ENCODE assay signal across 19 mouse cellular contexts in genomic region chr7:68470983-68471382, GRCm38 (mm10).
DNase-seq lines count a peak whose midpoint lies in the region; ATAC-seq and TF ChIP-seq lines count a peak whose summit lies in the region.
"Had no signal": no experiment of that assay in that cellular context is flagged by ENCODE, and none has a peak within 500 bp of the region (broad histone marks: within the 10 kb centered on the region; RNA-seq: fewer than 3 reads in every experiment).

No protein-coding gene starts in this region.

- H3K9ac ChIP-seq in limb, embryonic 11.5 days (ENCODE audit: low read length), result no peak overlapping the region
- no peak overlapping the region for H3K9ac ChIP-seq in forebrain, embryonic 11.5 days (ENCODE audit: low read length)
- H3K9ac ChIP-seq: embryonic facial prominence, embryonic 12.5 days; forebrain, embryonic 12.5 days; heart, embryonic 12.5 days; hindbrain, embryonic 15.5 days had no signal

- no peak overlapping the region for H3K27ac ChIP-seq in kidney, adult 2 months (ENCODE audit: insufficient read depth, low read depth, low read length)
- H3K27ac ChIP-seq in embryonic facial prominence, embryonic 10.5 days (replicated peaks), result no peak overlapping the region
- H3K27ac ChIP-seq in limb, embryonic 11.5 days (replicated peaks; ENCODE audit: low read depth, low read length), result 0 out of 2 replicates have a peak overlapping the region, but pooled peaks have one; percentile 12
- H3K27ac ChIP-seq in forebrain, embryonic 11.5 days (ENCODE audit: low read depth, low read length), result no peak overlapping the region
- H3K27ac ChIP-seq: embryonic facial prominence, embryonic 12.5 days; forebrain, embryonic 12.5 days; hindbrain, embryonic 15.5 days had no signal

- no peaks in the 10 kb centered on the region for H3K9me3 ChIP-seq in embryonic facial prominence, embryonic 10.5 days
- no peaks in the 10 kb centered on the region for H3K9me3 ChIP-seq in limb, embryonic 11.5 days (ENCODE audit: control insufficient read depth, low read length)
- H3K9me3 ChIP-seq in forebrain, embryonic 11.5 days (ENCODE audit: control insufficient read depth, low read length), result no peaks in the 10 kb centered on the region
- H3K9me3 ChIP-seq: embryonic facial prominence, embryonic 12.5 days; forebrain, embryonic 12.5 days; hindbrain, embryonic 15.5 days had no signal

- TF ChIP-seq POLR2A in kidney, adult 2 months (IDR thresholded peaks at IDR 0.05; ENCODE audit: low read depth, low read length), result no peak

- peaks cover 7% of the 10 kb centered on the region; the same call in 1 of the 2 replicates for H3K4me1 ChIP-seq in kidney, adult 2 months (ENCODE audit: control insufficient read depth, insufficient read depth, low read length)
- H3K4me1 ChIP-seq in embryonic facial prominence, embryonic 10.5 days, result peaks cover 31% of the 10 kb centered on the region
- peaks cover 16% of the 10 kb centered on the region for H3K4me1 ChIP-seq in limb, embryonic 11.5 days (ENCODE audit: control insufficient read depth, insufficient read depth, low read length)
- 0 out of 2 replicates have a peak, but pooled peaks cover 2% of the 10 kb centered on the region for H3K4me1 ChIP-seq in forebrain, embryonic 11.5 days (replicated peaks; ENCODE audit: control insufficient read depth, insufficient read depth, low read length)
- H3K4me1 ChIP-seq: hindbrain, embryonic 15.5 days had no signal

- no peak overlapping the region for H3K4me3 ChIP-seq in kidney, adult 2 months (ENCODE audit: insufficient read depth, low read depth, low read length)
- no peak overlapping the region for H3K4me3 ChIP-seq in embryonic facial prominence, embryonic 10.5 days
- no peak overlapping the region for H3K4me3 ChIP-seq in limb, embryonic 11.5 days (ENCODE audit: low read depth, low read length)
- H3K4me3 ChIP-seq in forebrain, embryonic 11.5 days (ENCODE audit: low read depth, low read length), result no peak overlapping the region
- H3K4me3 ChIP-seq: embryonic facial prominence, embryonic 12.5 days; forebrain, embryonic 12.5 days; heart, embryonic 12.5 days; hindbrain, embryonic 15.5 days had no signal

- H3K4me2 ChIP-seq in limb, embryonic 11.5 days (ENCODE audit: low read depth, severe bottlenecking), result no peak overlapping the region
- no peak overlapping the region for H3K4me2 ChIP-seq in forebrain, embryonic 11.5 days (ENCODE audit: low read depth, low read length, severe bottlenecking)
- H3K4me2 ChIP-seq: embryonic facial prominence, embryonic 12.5 days; forebrain, embryonic 12.5 days; heart, embryonic 12.5 days; hindbrain, embryonic 15.5 days had no signal

- no peak for TF ChIP-seq CTCF in kidney, adult 2 months (conservative IDR thresholded peaks at IDR 0.05; ENCODE audit: insufficient read depth, insufficient read length, low read depth, low read length)

- no peaks in the 10 kb centered on the region for H3K27me3 ChIP-seq in kidney, adult 2 months (replicated peaks; ENCODE audit: control insufficient read depth, insufficient read depth, low read length)
- peaks cover 21% of the 10 kb centered on the region for H3K27me3 ChIP-seq in embryonic facial prominence, embryonic 10.5 days (replicated peaks; ENCODE audit: low read depth, poor library complexity, severe bottlenecking)
- H3K27me3 ChIP-seq in limb, embryonic 11.5 days (ENCODE audit: control insufficient read depth, insufficient read depth, low read length), result no peaks in the 10 kb centered on the region
- H3K27me3 ChIP-seq in forebrain, embryonic 11.5 days (ENCODE audit: control insufficient read depth, insufficient read depth, low read length), result no peaks in the 10 kb centered on the region
- H3K27me3 ChIP-seq: heart, embryonic 12.5 days had no signal

- peak; percentile 48 for DNase-seq in kidney, adult 2 months
- DNase-seq in kidney, postnatal 10 days, result no peak
- peak; percentile 23 for DNase-seq in embryonic facial prominence, embryonic 10.5 days (ENCODE audit: low spot score)
- peak; percentile 17 for DNase-seq in kidney, postnatal 14 days
- no peak for DNase-seq in limb, embryonic 11.5 days (ENCODE audit: low spot score)
- DNase-seq in forebrain, embryonic 11.5 days (ENCODE audit: low spot score), result no peak
- DNase-seq in lung, postnatal 4 days, result no peak
- DNase-seq: adrenal gland, adult 2 months; adrenal gland, postnatal 25 days; cerebellum, adult 18-20 months; cerebellum, adult 9-11 months; cerebellum, postnatal 36 days; gastrocnemius, postnatal 10 days; heart, postnatal 36 days had no signal

- no peaks in the 10 kb centered on the region for H3K36me3 ChIP-seq in kidney, adult 2 months (ENCODE audit: control insufficient read depth, insufficient read depth, low read length)
- no peaks in the 10 kb centered on the region for H3K36me3 ChIP-seq in embryonic facial prominence, embryonic 10.5 days (replicated peaks)
- no peaks in the 10 kb centered on the region for H3K36me3 ChIP-seq in limb, embryonic 11.5 days (ENCODE audit: control insufficient read depth, insufficient read depth, low read length)
- no peaks in the 10 kb centered on the region for H3K36me3 ChIP-seq in forebrain, embryonic 11.5 days (ENCODE audit: control insufficient read depth, insufficient read depth, low read length)
- H3K36me3 ChIP-seq: embryonic facial prominence, embryonic 12.5 days; forebrain, embryonic 12.5 days; heart, embryonic 12.5 days; hindbrain, embryonic 15.5 days had no signal

- WGBS in kidney, adult 2 months, result 33% methylated on average over 11 of the region's 11 CpGs
- WGBS in embryonic facial prominence, embryonic 10.5 days, result 35% methylated on average over 11 of the region's 11 CpGs
- WGBS in limb, embryonic 11.5 days, result 18% methylated on average over 11 of the region's 11 CpGs
- 70% methylated on average over 11 of the region's 11 CpGs for WGBS in forebrain, embryonic 11.5 days

- ATAC-seq in limb, embryonic 11.5 days (ENCODE audit: insufficient number of reproducible peaks, low FRiP score, low TSS enrichment, low read depth), result no peak
- no peak for ATAC-seq in forebrain, embryonic 11.5 days (replicated peaks; ENCODE audit: low FRiP score)
- ATAC-seq: forebrain, embryonic 16.5 days had no signal

Comparison
In these comparisons a context has a peak if more than half of its experiments do, and no peak if none do; other contexts are left out.
1. DNase-seq: peak in kidney, adult 2 months (single experiment), embryonic facial prominence, embryonic 10.5 days (single experiment) and kidney, postnatal 14 days (single experiment); none in kidney, postnatal 10 days (single experiment), limb, embryonic 11.5 days (single experiment), forebrain, embryonic 11.5 days (single experiment) and lung, postnatal 4 days (0 of 2).